Mouse (Mus musculus) spleen, adult 2 months (tissue): ENCODE measurements at regions not wholly inside any gene's neighbourhood (a gene's known extent, or its start where the extent isn't known, plus 50 kb on each side); places are given as distances from the start of the nearest gene placed in this dataset.

Experiments used
- CTCF ChIP-seq: fragments of 200-500 bp; IDR thresholded peaks from 2 replicates; pipeline ENCODE4 v1.5.1; 2011; ENCODE audit warnings: mild to moderate bottlenecking, inconsistent platforms; ENCODE audit not compliant: insufficient read depth, insufficient read length, insufficient replicate concordance; ENCODE audit errors: extremely low read depth
- POLR2A ChIP-seq: fragments of 200-500 bp; IDR thresholded peaks from 2 replicates; pipeline ENCODE4 v1.6.1; 2011; ENCODE audit warnings: low read depth, low read length, inconsistent platforms

GRCm38 (mm10) chr9:3199151-3200018, 135.6 kb upstream of the Alkbh8 start:
- TF ChIP-seq CTCF (no peak), POLR2A (no peak)
